Mouse (Mus musculus): ENCODE results near the gene Gnb1. TPM values are rescaled to one million over a fixed set of nuclear protein-coding genes. Genes with fewer than 3 reads are reported as not detected.

Gnb1 gene
- polyA plus RNA-seq, 1 experiment = 338 TPM

DNA sequence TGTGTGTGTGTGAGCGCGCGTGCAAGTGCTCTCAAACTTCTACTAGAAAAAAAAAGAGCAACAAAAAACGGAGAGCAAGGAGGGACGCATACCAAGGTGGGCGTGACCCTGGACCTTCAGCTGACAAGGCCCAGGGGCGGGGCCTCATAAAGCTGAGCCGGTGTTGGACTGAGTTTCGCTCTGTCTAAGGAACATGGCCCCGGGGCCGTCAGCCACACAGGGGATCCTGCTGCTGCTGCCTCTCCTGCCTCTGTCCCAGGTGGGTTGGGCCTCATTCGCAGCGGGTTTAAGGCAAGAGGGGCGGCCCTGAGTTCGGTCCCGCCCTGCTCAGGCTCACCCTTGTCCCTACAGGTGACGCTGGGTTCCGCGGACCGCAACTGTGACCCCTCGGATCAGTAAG, 22.2 kb upstream of the Gnb1 start, which contains the start of gene Tmem52:
Gene Tmem52 (plus strand): TSS at position 163 of the 400 bp plus-strand sequence.
- H3ac ChIP-seq (ENCODE audit: control insufficient read depth, insufficient read length, low read depth) = no peak within 1 kb of the TSS
- no peaks in the 10 kb centered on the region for H3K79me2 ChIP-seq (ENCODE audit: control insufficient read depth, insufficient read depth)
- TF ChIP-seq CEBPB (IDR thresholded peaks at IDR 0.05; ENCODE audit: low read depth) (no peak), USF1 (IDR thresholded peaks at IDR 0.05; ENCODE audit: low read depth) (no peak), CTCF (IDR thresholded peaks at IDR 0.05; ENCODE audit: control insufficient read depth, insufficient read depth, insufficient read length) (no peak)
- H3K36me3 ChIP-seq (ENCODE audit: control insufficient read depth, insufficient read depth) = no peaks in the 10 kb centered on the region
- no peaks in the 10 kb centered on the region for H3K79me3 ChIP-seq (ENCODE audit: low read depth)
- H3K4me3 ChIP-seq (ENCODE audit: insufficient read depth, poor library complexity, severe bottlenecking) = no peak within 1 kb of the TSS
- H3K27me3 ChIP-seq (ENCODE audit: control insufficient read depth, insufficient read depth, insufficient read length) = peaks cover 76% of the 10 kb centered on the region

DNA sequence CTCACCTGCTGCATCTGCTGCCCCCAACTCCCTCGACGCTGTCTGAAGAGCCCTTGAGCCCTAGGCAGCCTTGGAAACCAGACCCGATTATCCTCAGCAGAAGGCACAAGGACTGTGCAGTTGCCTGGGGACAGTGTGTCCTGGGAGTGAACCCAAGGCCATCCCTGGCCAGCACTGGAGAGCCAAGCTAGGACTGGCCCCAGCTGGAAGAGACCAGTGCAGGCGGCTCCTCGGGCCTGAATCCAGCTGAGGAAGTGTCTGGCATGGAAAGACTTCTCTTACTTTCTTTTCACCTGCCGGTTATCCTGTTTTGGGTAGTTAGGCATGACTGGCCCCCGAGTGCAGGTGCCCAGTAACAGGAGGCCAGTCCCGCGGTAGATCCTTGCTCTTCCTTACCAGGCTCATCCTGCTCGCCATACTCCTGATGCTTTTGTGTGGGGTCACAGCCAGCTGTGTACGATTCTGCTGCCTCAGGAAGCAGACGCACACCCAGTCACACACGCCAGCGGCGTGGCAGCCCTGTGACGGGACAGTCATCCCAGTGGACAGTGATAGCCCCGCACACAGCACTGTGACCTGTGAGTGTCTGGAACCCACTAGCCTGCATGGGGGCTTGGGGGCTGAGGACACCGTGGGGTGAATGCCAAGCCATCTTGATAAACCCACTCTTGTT, 21.4 kb upstream of the Gnb1 start:
- Histone ChIP-seq H3K27me3 (ENCODE audit: control insufficient read depth, insufficient read depth, insufficient read length) (peaks cover 68% of the 10 kb centered on the region), H3K36me3 (ENCODE audit: control insufficient read depth, insufficient read depth) (no peaks in the 10 kb centered on the region), H3K4me3 (ENCODE audit: insufficient read depth, poor library complexity, severe bottlenecking) (no peak overlapping the region), H3ac (ENCODE audit: control insufficient read depth, insufficient read length, low read depth) (no peak overlapping the region), H3K79me2 (ENCODE audit: control insufficient read depth, insufficient read depth) (no peaks in the 10 kb centered on the region), H3K79me3 (ENCODE audit: low read depth) (no peaks in the 10 kb centered on the region)
- TF ChIP-seq MYOG (IDR thresholded peaks at IDR 0.05; ENCODE audit: control insufficient read depth, extremely low read depth, insufficient read length) = no peak

DNA sequence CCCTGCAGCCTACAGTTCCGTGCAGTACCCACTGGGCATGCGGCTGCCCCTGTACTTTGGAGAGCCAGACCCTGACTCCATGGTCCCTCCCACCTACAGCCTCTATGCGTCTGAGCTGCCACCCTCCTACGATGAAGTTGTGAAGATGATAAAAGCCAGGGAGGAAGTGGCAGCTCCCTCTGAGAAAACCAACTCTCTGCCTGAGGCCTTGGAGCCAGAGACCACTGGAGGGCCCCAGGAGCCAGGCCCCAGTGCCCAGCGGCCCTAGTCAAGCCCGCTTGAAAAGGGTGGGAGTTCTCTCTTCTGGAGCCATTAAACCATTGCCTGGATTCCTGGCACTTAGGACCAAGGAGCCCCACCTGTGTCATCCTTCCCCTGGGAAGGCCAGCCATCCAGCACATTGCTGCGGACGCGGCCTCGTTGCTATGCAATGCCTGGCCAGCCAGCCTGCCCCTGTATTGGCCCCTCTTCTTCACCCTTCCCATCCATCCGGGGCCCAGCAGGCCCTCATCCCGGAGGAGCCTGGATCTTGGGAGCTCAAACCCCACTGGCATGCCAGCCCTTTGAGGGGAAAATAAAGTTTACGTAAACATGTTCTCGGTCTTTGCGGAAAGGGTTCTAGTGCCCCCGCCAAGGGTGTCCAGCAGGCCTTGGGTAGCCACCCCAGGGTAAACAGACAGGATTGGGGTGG, 20.8 kb upstream of the Gnb1 start:
- no peak for TF ChIP-seq FOSL1 (IDR thresholded peaks at IDR 0.05; ENCODE audit: insufficient read depth, low read length, poor library complexity, severe bottlenecking)
- no peak for TF ChIP-seq USF1 (IDR thresholded peaks at IDR 0.05; ENCODE audit: low read depth)
- no peak for TF ChIP-seq MYOG (IDR thresholded peaks at IDR 0.05; ENCODE audit: control insufficient read depth, extremely low read depth, insufficient read length)
- no peak for TF ChIP-seq CTCF (IDR thresholded peaks at IDR 0.05; ENCODE audit: control insufficient read depth, insufficient read depth, insufficient read length)
- no peak for TF ChIP-seq MAX (IDR thresholded peaks at IDR 0.05)
- no peak for TF ChIP-seq CEBPB (IDR thresholded peaks at IDR 0.05; ENCODE audit: low read depth)
- TF ChIP-seq MYOD1 (IDR thresholded peaks at IDR 0.05; ENCODE audit: control insufficient read depth, insufficient read length, low read depth) = no peak
- peaks cover 61% of the 10 kb centered on the region for H3K27me3 ChIP-seq (ENCODE audit: control insufficient read depth, insufficient read depth, insufficient read length)
- H3K79me2 ChIP-seq (ENCODE audit: control insufficient read depth, insufficient read depth) = no peaks in the 10 kb centered on the region
- no peak overlapping the region for H3ac ChIP-seq (ENCODE audit: control insufficient read depth, insufficient read length, low read depth)
- no peak overlapping the region for H3K4me3 ChIP-seq (ENCODE audit: insufficient read depth, poor library complexity, severe bottlenecking)
- no peaks in the 10 kb centered on the region for H3K36me3 ChIP-seq (ENCODE audit: control insufficient read depth, insufficient read depth)
- H3K79me3 ChIP-seq (ENCODE audit: low read depth) = no peaks in the 10 kb centered on the region

DNA sequence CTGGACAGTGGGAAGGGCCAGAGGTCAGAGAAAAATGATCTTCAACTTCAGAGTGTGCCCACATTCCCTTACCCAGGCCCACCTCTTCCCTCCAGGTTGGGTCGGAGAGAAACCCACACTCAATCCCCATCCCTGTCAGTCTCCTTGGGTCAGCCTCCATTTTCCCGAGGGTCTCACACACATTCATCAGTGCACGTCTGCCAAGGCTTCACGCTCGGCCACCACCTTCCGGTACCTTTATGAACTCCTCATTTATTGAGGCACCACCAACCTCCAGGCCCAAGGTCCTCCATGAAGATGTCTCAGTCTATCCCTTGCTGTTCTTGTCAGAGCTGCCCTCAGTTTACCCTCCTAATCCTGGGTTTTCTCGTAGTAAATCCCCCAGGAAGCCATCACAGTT, 20.2 kb upstream of the Gnb1 start:
- H3K79me2 ChIP-seq (ENCODE audit: control insufficient read depth, insufficient read depth) = no peaks in the 10 kb centered on the region
- no peaks in the 10 kb centered on the region for H3K79me3 ChIP-seq (ENCODE audit: low read depth)
- H3K36me3 ChIP-seq (ENCODE audit: control insufficient read depth, insufficient read depth) = no peaks in the 10 kb centered on the region
- peaks cover 55% of the 10 kb centered on the region for H3K27me3 ChIP-seq (ENCODE audit: control insufficient read depth, insufficient read depth, insufficient read length)
- no peak overlapping the region for H3K4me3 ChIP-seq (ENCODE audit: insufficient read depth, poor library complexity, severe bottlenecking)
- no peak overlapping the region for H3ac ChIP-seq (ENCODE audit: control insufficient read depth, insufficient read length, low read depth)
- TF ChIP-seq MYOD1 (IDR thresholded peaks at IDR 0.05; ENCODE audit: control insufficient read depth, insufficient read length, low read depth) (no peak), MAX (IDR thresholded peaks at IDR 0.05) (no peak), FOSL1 (IDR thresholded peaks at IDR 0.05; ENCODE audit: insufficient read depth, low read length, poor library complexity, severe bottlenecking) (no peak), CEBPB (IDR thresholded peaks at IDR 0.05; ENCODE audit: low read depth) (no peak), USF1 (IDR thresholded peaks at IDR 0.05; ENCODE audit: low read depth) (no peak), CTCF (IDR thresholded peaks at IDR 0.05; ENCODE audit: control insufficient read depth, insufficient read depth, insufficient read length) (no peak), MYOG (IDR thresholded peaks at IDR 0.05; ENCODE audit: control insufficient read depth, extremely low read depth, insufficient read length) (no peak)

DNA sequence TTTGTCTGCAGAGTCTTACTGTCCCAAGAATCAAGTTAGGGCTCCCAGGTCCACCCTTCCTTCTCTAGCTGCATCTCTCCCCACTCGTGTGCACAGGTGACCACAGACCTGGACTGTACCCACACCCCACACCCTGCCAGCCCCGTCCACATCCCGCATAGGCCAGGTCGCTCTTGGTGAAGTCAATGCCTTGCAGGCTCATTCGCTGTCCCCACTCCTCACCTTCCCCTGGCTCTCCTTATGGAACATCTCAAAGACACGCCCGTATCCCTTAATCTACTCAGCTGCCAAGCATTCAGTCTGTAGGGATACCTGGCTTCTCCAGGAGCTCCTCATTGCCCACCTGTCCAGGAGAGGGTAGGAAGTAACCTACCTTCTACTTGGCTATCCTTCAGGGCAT, 19.8 kb upstream of the Gnb1 start:
- no peaks in the 10 kb centered on the region for H3K79me3 ChIP-seq (ENCODE audit: low read depth)
- no peak overlapping the region for H3K4me3 ChIP-seq (ENCODE audit: insufficient read depth, poor library complexity, severe bottlenecking)
- no peaks in the 10 kb centered on the region for H3K79me2 ChIP-seq (ENCODE audit: control insufficient read depth, insufficient read depth)
- TF ChIP-seq USF1 (IDR thresholded peaks at IDR 0.05; ENCODE audit: low read depth) (no peak), MYOG (IDR thresholded peaks at IDR 0.05; ENCODE audit: control insufficient read depth, extremely low read depth, insufficient read length) (no peak), MAX (IDR thresholded peaks at IDR 0.05) (no peak), MYOD1 (IDR thresholded peaks at IDR 0.05; ENCODE audit: control insufficient read depth, insufficient read length, low read depth) (no peak), CTCF (IDR thresholded peaks at IDR 0.05; ENCODE audit: control insufficient read depth, insufficient read depth, insufficient read length) (no peak), CEBPB (IDR thresholded peaks at IDR 0.05; ENCODE audit: low read depth) (no peak), FOSL1 (IDR thresholded peaks at IDR 0.05; ENCODE audit: insufficient read depth, low read length, poor library complexity, severe bottlenecking) (no peak)
- peaks cover 51% of the 10 kb centered on the region for H3K27me3 ChIP-seq (ENCODE audit: control insufficient read depth, insufficient read depth, insufficient read length)
- H3ac ChIP-seq (ENCODE audit: control insufficient read depth, insufficient read length, low read depth) = no peak overlapping the region
- no peaks in the 10 kb centered on the region for H3K36me3 ChIP-seq (ENCODE audit: control insufficient read depth, insufficient read depth)
